Mouse (Mus musculus): ENCODE measurements around the gene Btla. TPM values are rescaled to one million over a fixed set of nuclear protein-coding genes. Genes with fewer than 3 reads are reported as not detected.

Gene Btla
- 0.14 TPM in 1 of 2 replicates, not detected in the other for polyA plus RNA-seq (2015; fragmentation: Nextera tagmentation; extraction: Ambion mirVana)

- H3K9ac ChIP-seq (ENCODE audit: low read depth, low read length) = no peak within 1 kb of the TSS
- TF ChIP-seq CTCF (IDR thresholded peaks at IDR 0.05; ENCODE audit: low read depth) = no peak
- 49% methylated on average over 10 of the region's 10 CpGs for WGBS
Observed at GRCm38 (mm10) chr16:45223648-45224388, at the start of gene Btla. Gene Btla (plus strand): TSS chr16:45224315.

GRCm38 (mm10) chr16:45178552-45178951, 45.6 kb upstream of the Btla start:
- ATAC-seq (replicated peaks; ENCODE audit: low FRiP score, low read depth) (no peak), DNase-seq (ENCODE audit: low spot score) (no peak)
- Histone ChIP-seq H3K9me3 (replicated peaks; ENCODE audit: low read length) (no peaks in the 10 kb centered on the region), H3K4me2 (ENCODE audit: low read length) (no peak overlapping the region), H3K27ac (no peak overlapping the region), H3K9ac (ENCODE audit: low read depth, low read length) (no peak overlapping the region), H3K36me3 (ENCODE audit: insufficient read depth, low read length) (peaks cover 2% of the 10 kb centered on the region), H3K27me3 (ENCODE audit: insufficient read depth, low read length) (no peaks in the 10 kb centered on the region), H3K4me1 (replicated peaks; ENCODE audit: insufficient read depth, low read length) (no peaks in the 10 kb centered on the region), H3K4me3 (replicated peaks; ENCODE audit: low read depth, low read length) (no peak overlapping the region)
- TF ChIP-seq CTCF (IDR thresholded peaks at IDR 0.05; ENCODE audit: low read depth) = no peak
- WGBS = 63% methylated on average over 2 of the region's 2 CpGs

More at GRCm38 (mm10) chr16:45223648-45224388, at the start of gene Btla:
- DNase-seq (ENCODE audit: low spot score) = no peak
- H3K4me1 ChIP-seq (replicated peaks; ENCODE audit: insufficient read depth, low read length) = no peaks in the 10 kb centered on the region
- H3K27ac ChIP-seq = no peak within 1 kb of the TSS
- no peaks in the 10 kb centered on the region for H3K9me3 ChIP-seq (replicated peaks; ENCODE audit: low read length)
- no peak for ATAC-seq (replicated peaks; ENCODE audit: low FRiP score, low read depth)
- no peaks in the 10 kb centered on the region for H3K36me3 ChIP-seq (ENCODE audit: insufficient read depth, low read length)
- no peaks in the 10 kb centered on the region for H3K27me3 ChIP-seq (ENCODE audit: insufficient read depth, low read length)
- H3K4me3 ChIP-seq (replicated peaks; ENCODE audit: low read depth, low read length) = no peak within 1 kb of the TSS
- H3K4me2 ChIP-seq (ENCODE audit: low read length) = no peak within 1 kb of the TSS

- H3K27me3 ChIP-seq (ENCODE audit: insufficient read depth, low read length) = no peaks in the 10 kb centered on the region
- no peak for ATAC-seq (replicated peaks; ENCODE audit: low FRiP score, low read depth)
- no peak overlapping the region for H3K27ac ChIP-seq
Observed at GRCm38 (mm10) chr16:45181824-45182223, 42.3 kb upstream of the Btla start.

GRCm38 (mm10) chr16:45192613-45193012, 31.5 kb upstream of the Btla start:
- peak; percentile 80 for DNase-seq (ENCODE audit: low spot score)
- 0% methylated on average over 1 of the region's 1 CpGs for WGBS
- no peak overlapping the region for H3K4me2 ChIP-seq (ENCODE audit: low read length)
- H3K4me3 ChIP-seq (replicated peaks; ENCODE audit: low read depth, low read length) = no peak overlapping the region
- no peak overlapping the region for H3K27ac ChIP-seq
- H3K4me1 ChIP-seq (replicated peaks; ENCODE audit: insufficient read depth, low read length) = no peaks in the 10 kb centered on the region
- no peaks in the 10 kb centered on the region for H3K9me3 ChIP-seq (replicated peaks; ENCODE audit: low read length)
- no peak overlapping the region for H3K9ac ChIP-seq (ENCODE audit: low read depth, low read length)
- no peaks in the 10 kb centered on the region for H3K27me3 ChIP-seq (ENCODE audit: insufficient read depth, low read length)
- peak; percentile 84 for TF ChIP-seq CTCF (IDR thresholded peaks at IDR 0.05; ENCODE audit: low read depth)
- H3K36me3 ChIP-seq (ENCODE audit: insufficient read depth, low read length) = 0 out of 2 replicates have a peak, but pooled peaks cover 8% of the 10 kb centered on the region
- peak; percentile 69; the same call in 1 of the 2 replicates for ATAC-seq (replicated peaks; ENCODE audit: low FRiP score, low read depth)

More at GRCm38 (mm10) chr16:45181824-45182223, 42.3 kb upstream of the Btla start:
- DNase-seq (ENCODE audit: low spot score) = no peak
- Histone ChIP-seq H3K4me1 (replicated peaks; ENCODE audit: insufficient read depth, low read length) (no peaks in the 10 kb centered on the region), H3K9ac (ENCODE audit: low read depth, low read length) (no peak overlapping the region), H3K9me3 (replicated peaks; ENCODE audit: low read length) (no peaks in the 10 kb centered on the region), H3K4me2 (ENCODE audit: low read length) (no peak overlapping the region), H3K4me3 (replicated peaks; ENCODE audit: low read depth, low read length) (no peak overlapping the region), H3K36me3 (ENCODE audit: insufficient read depth, low read length) (peaks cover 10% of the 10 kb centered on the region)
- TF ChIP-seq CTCF (IDR thresholded peaks at IDR 0.05; ENCODE audit: low read depth) = no peak
- WGBS = 93% methylated on average over 5 of the region's 5 CpGs

- ATAC-seq (replicated peaks; ENCODE audit: low FRiP score, low read depth) (peak; percentile 69; the same call in 1 of the 2 replicates), DNase-seq (ENCODE audit: low spot score) (peak; percentile 82)
- Histone ChIP-seq H3K27me3 (ENCODE audit: insufficient read depth, low read length) (no peaks in the 10 kb centered on the region), H3K36me3 (ENCODE audit: insufficient read depth, low read length) (no peaks in the 10 kb centered on the region), H3K27ac (no peak overlapping the region), H3K4me1 (replicated peaks; ENCODE audit: insufficient read depth, low read length) (no peaks in the 10 kb centered on the region), H3K9ac (ENCODE audit: low read depth, low read length) (no peak overlapping the region), H3K4me2 (ENCODE audit: low read length) (no peak overlapping the region), H3K9me3 (replicated peaks; ENCODE audit: low read length) (no peaks in the 10 kb centered on the region), H3K4me3 (replicated peaks; ENCODE audit: low read depth, low read length) (no peak overlapping the region)
- peak; percentile 91 for TF ChIP-seq CTCF (IDR thresholded peaks at IDR 0.05; ENCODE audit: low read depth)
- 32% methylated on average over 6 of the region's 6 CpGs for WGBS
Observed at GRCm38 (mm10) chr16:45196816-45197215, 27.3 kb upstream of the Btla start.

- Histone ChIP-seq H3K36me3 (ENCODE audit: insufficient read depth, low read length) (no peaks in the 10 kb centered on the region), H3K9ac (ENCODE audit: low read depth, low read length) (no peak overlapping the region), H3K4me3 (replicated peaks; ENCODE audit: low read depth, low read length) (no peak overlapping the region), H3K4me2 (ENCODE audit: low read length) (no peak overlapping the region), H3K4me1 (replicated peaks; ENCODE audit: insufficient read depth, low read length) (no peaks in the 10 kb centered on the region), H3K9me3 (replicated peaks; ENCODE audit: low read length) (no peaks in the 10 kb centered on the region), H3K27me3 (ENCODE audit: insufficient read depth, low read length) (no peaks in the 10 kb centered on the region), H3K27ac (no peak overlapping the region)
- DNase-seq (ENCODE audit: low spot score) = no peak
- 94% methylated on average over 2 of the region's 2 CpGs for WGBS
- no peak for TF ChIP-seq CTCF (IDR thresholded peaks at IDR 0.05; ENCODE audit: low read depth)
- no peak for ATAC-seq (replicated peaks; ENCODE audit: low FRiP score, low read depth)
Observed at GRCm38 (mm10) chr16:45201395-45201794, 22.7 kb upstream of the Btla start.

Data from kidney, postnatal 0 days (tissue).